Mouse (Mus musculus) left cerebral cortex, adult 2 months (tissue): ENCODE measurements around the gene Osbpl6. TPM values are rescaled to one million over a fixed set of nuclear protein-coding genes. Genes with fewer than 3 reads are reported as not detected.

Experiments
- DNase-seq, 2 experiments: peaks; one replicate each; pipeline ENCODE4 v3.0.0; 2021 to 2022; ENCODE audit warnings: low spot score in 2 of 2, mixed read lengths in 1 of 2; ENCODE audit errors: extremely low spot score in 1 of 2
- H3K27ac ChIP-seq: fragments of 200-600 bp; 2 replicates; pipeline ENCODE4 v1.8.1; 2022
- H3K4me3 ChIP-seq: fragments of 200-600 bp; 2 replicates; pipeline ENCODE4 v1.8.1; 2022
- CTCF ChIP-seq: fragments of 200-600 bp; IDR thresholded peaks from 2 replicates; pipeline ENCODE4 v1.8.1; 2022; ENCODE audit warnings: antibody characterized with exemption, mild to moderate bottlenecking, moderate library complexity
- intact Hi-C: fragments of 180-260 bp; cut with DNase I; formaldehyde crosslinking; loops from one replicate; pipeline ENCODE4 v1.15.1; 2025
- total RNA-seq, 2 experiments: library from RNA; stranded (reverse); gene quantifications; 2 replicates each; pipeline ENCODE4 v1.2.3; 2021

Osbpl6 gene
- total RNA-seq, 2 experiments from 2014 or later, result 53.0 to 62.0 TPM

- H3K4me3 ChIP-seq, result no peak overlapping the region
- TF ChIP-seq CTCF, result no peak
- intact Hi-C loops, result loop anchor here (2.0 kb wide), 1 partner anchor 63 kb away; the partner anchor contains the start of gene Osbpl6
- no peak for DNase-seq
- no peak overlapping the region for H3K27ac ChIP-seq
Observed at GRCm38 (mm10) chr2:76469751-76470099, 63.4 kb downstream of the Osbpl6 start.

GRCm38 (mm10) chr2:76470391-76470790 lies 64.1 kb downstream of the Osbpl6 start:
- Histone ChIP-seq H3K27ac (no peak overlapping the region; the same call in 1 of the 2 replicates), H3K4me3 (no peak overlapping the region)
- DNase-seq, result no peak
- no peak for TF ChIP-seq CTCF
- intact Hi-C loops, result loop anchor here (2.0 kb wide), 1 partner anchor 64 kb away; the partner anchor contains the start of gene Osbpl6

- DNase-seq, result no peak
- no peak overlapping the region for H3K27ac ChIP-seq
- no peak for TF ChIP-seq CTCF
- H3K4me3 ChIP-seq, result no peak overlapping the region
- intact Hi-C loops, result no loop called here
Observed at GRCm38 (mm10) chr2:76475788-76476187, 69.5 kb downstream of the Osbpl6 start.

GRCm38 (mm10) chr2:76488764-76489163 lies 82.5 kb downstream of the Osbpl6 start:
- no peak for DNase-seq
- intact Hi-C loops, result no loop called here
- TF ChIP-seq CTCF, result no peak
- H3K27ac ChIP-seq, result no peak overlapping the region
- H3K4me3 ChIP-seq, result no peak overlapping the region

GRCm38 (mm10) chr2:76490198-76490597 lies 83.9 kb downstream of the Osbpl6 start:
- no peak overlapping the region for H3K27ac ChIP-seq
- intact Hi-C loops, result no loop called here
- no peak for TF ChIP-seq CTCF
- DNase-seq, result no peak
- H3K4me3 ChIP-seq, result no peak overlapping the region

- intact Hi-C loops, result no loop called here
- no peak for DNase-seq
- H3K4me3 ChIP-seq, result no peak overlapping the region
- no peak overlapping the region for H3K27ac ChIP-seq
- TF ChIP-seq CTCF, result no peak
Observed at GRCm38 (mm10) chr2:76491371-76491770, 85.1 kb downstream of the Osbpl6 start.

GRCm38 (mm10) chr2:76492224-76492623 lies 85.9 kb downstream of the Osbpl6 start:
- TF ChIP-seq CTCF, result no peak
- Histone ChIP-seq H3K4me3 (no peak overlapping the region), H3K27ac (no peak overlapping the region)
- no peak for DNase-seq
- intact Hi-C loops, result no loop called here

GRCm38 (mm10) chr2:76496006-76496748 lies 89.9 kb downstream of the Osbpl6 start:
- no peak overlapping the region for H3K27ac ChIP-seq
- TF ChIP-seq CTCF, result no peak
- intact Hi-C loops, result no loop called here
- DNase-seq, result no peak
- H3K4me3 ChIP-seq, result no peak overlapping the region

GRCm38 (mm10) chr2:76496749-76497140 lies 90.4 kb downstream of the Osbpl6 start:
- Histone ChIP-seq H3K27ac (no peak overlapping the region), H3K4me3 (no peak overlapping the region)
- no peak for DNase-seq
- no peak for TF ChIP-seq CTCF
- intact Hi-C loops, result no loop called here

- intact Hi-C loops, result no loop called here
- H3K27ac ChIP-seq, result no peak overlapping the region
Observed at GRCm38 (mm10) chr2:76498891-76499290, 92.6 kb downstream of the Osbpl6 start.

GRCm38 (mm10) chr2:76504122-76504839 lies 98.0 kb downstream of the Osbpl6 start:
- no peak for TF ChIP-seq CTCF
- Histone ChIP-seq H3K27ac (no peak overlapping the region), H3K4me3 (no peak overlapping the region)
- no peak for DNase-seq
- intact Hi-C loops, result no loop called here

More at GRCm38 (mm10) chr2:76498891-76499290, 92.6 kb downstream of the Osbpl6 start:
- no peak overlapping the region for H3K4me3 ChIP-seq
- TF ChIP-seq CTCF, result no peak
- DNase-seq, result no peak

GRCm38 (mm10) chr2:76504989-76505388 lies 98.7 kb downstream of the Osbpl6 start:
- no peak for DNase-seq
- H3K4me3 ChIP-seq, result no peak overlapping the region
- H3K27ac ChIP-seq, result no peak overlapping the region
- no peak for TF ChIP-seq CTCF
- intact Hi-C loops, result no loop called here
